Comparison of ENCODE assay signal across 20 mouse cellular contexts in genomic region chr3:51631971-51632370, GRCm38 (mm10). TPM values are rescaled to one million over a fixed set of nuclear protein-coding genes. Genes with fewer than 3 reads are reported as not detected.
"Had no signal": no experiment of that assay in that cellular context is flagged by ENCODE, and none has a peak within 500 bp of the region (broad histone marks: within the 10 kb centered on the region; RNA-seq: fewer than 3 reads in every experiment).

No protein-coding gene starts in this region.

- DNase-seq: kidney, postnatal 10 days; kidney, postnatal 36 days; layer of hippocampus, postnatal 36 days; liver, embryonic 13.5 days; lung, adult 2 months; lung, postnatal 14 days; lung, postnatal 4 days; midbrain, embryonic 14.5 days; retina, postnatal 1 day; right cerebral cortex, postnatal 25 days; spleen, adult 18-20 months; thymus, postnatal 25 days had no signal

- H3K9ac ChIP-seq: kidney, embryonic 15.5 days; liver, embryonic 13.5 days; neural tube, embryonic 13.5 days; stomach, embryonic 15.5 days had no signal

- H3K36me3 ChIP-seq: kidney, embryonic 15.5 days; liver, embryonic 13.5 days; neural tube, embryonic 13.5 days; stomach, embryonic 15.5 days had no signal

- H3K4me2 ChIP-seq: kidney, embryonic 15.5 days; liver, embryonic 13.5 days; midbrain, embryonic 11.5 days; neural tube, embryonic 13.5 days; stomach, embryonic 15.5 days had no signal

- H3K27me3 ChIP-seq: kidney, embryonic 15.5 days; liver, embryonic 13.5 days; neural tube, embryonic 13.5 days; stomach, embryonic 15.5 days had no signal

- H3K4me3 ChIP-seq: kidney, embryonic 15.5 days; left cerebral cortex, adult 2 months; liver, embryonic 13.5 days; myocyte; neural tube, embryonic 13.5 days; stomach, embryonic 15.5 days had no signal

- H3K9me3 ChIP-seq: stomach, embryonic 15.5 days had no signal

- H3K27ac ChIP-seq: kidney, embryonic 15.5 days; left cerebral cortex, adult 2 months; liver, embryonic 13.5 days; neural tube, embryonic 13.5 days; stomach, embryonic 15.5 days had no signal

- H3K4me1 ChIP-seq: neural tube, embryonic 13.5 days; stomach, embryonic 15.5 days had no signal

RNA-seq across cellular contexts. Expression of gene Mgst2, which starts 28.2 kb away (rescaled TPM):
- total RNA-seq: layer of hippocampus, postnatal 36 days; left cerebral cortex, adult 2 months; left cerebral cortex, postnatal 36 days; liver, adult 2 months had no signal
- polyA plus RNA-seq: midbrain, embryonic 11.5 days had no signal
